Mouse (Mus musculus): ENCODE results near the gene Macc1.

The Macc1 gene

GRCm38 (mm10) chr12:119313970-119314369, at the start of gene Macc1:
Gene Macc1 (plus strand): TSS chr12:119314270.
- H3K27me3 ChIP-seq (ENCODE audit: insufficient read depth, low read length), result no peaks in the 10 kb centered on the region
- H3K4me1 ChIP-seq (replicated peaks; ENCODE audit: low read depth, low read length), result no peaks in the 10 kb centered on the region
- no peaks in the 10 kb centered on the region for H3K36me3 ChIP-seq (ENCODE audit: insufficient read depth, low read length)
- no peak for TF ChIP-seq NANOG (IDR thresholded peaks at IDR 0.05; ENCODE audit: borderline replicate concordance, low read length)
- no peak for TF ChIP-seq CTCF (conservative IDR thresholded peaks at IDR 0.05; ENCODE audit: low read length)
- TF ChIP-seq POU5F1 (IDR thresholded peaks at IDR 0.05; ENCODE audit: borderline replicate concordance, low read length), result no peak
- H3K9me3 ChIP-seq (ENCODE audit: low read length), result no peaks in the 10 kb centered on the region
- no peak within 1 kb of the TSS for H3K4me3 ChIP-seq (replicated peaks; ENCODE audit: low read length)

DNA sequence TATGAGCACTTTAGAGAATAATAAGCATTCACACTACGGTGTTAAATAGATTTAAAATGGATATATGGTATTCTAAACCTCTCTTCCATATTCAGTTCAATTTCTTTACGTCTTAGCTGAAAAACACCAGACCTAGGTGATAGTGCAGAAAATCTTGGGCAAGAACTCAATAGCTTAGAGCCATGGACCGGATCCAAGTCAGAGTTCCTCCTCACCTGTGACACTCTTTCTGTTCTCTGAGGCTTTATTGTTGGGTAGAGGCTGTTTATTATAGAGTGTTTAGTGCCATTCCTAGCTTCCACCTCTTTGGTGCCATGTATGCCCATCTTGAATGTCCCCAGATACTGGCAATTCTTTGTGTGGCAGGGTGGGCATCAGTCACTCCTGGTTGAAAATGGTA, 49.6 kb upstream of the Macc1 start:
- H3K36me3 ChIP-seq (ENCODE audit: insufficient read depth, low read length), result no peaks in the 10 kb centered on the region
- no peak for TF ChIP-seq CTCF (conservative IDR thresholded peaks at IDR 0.05; ENCODE audit: low read length)
- TF ChIP-seq NANOG (IDR thresholded peaks at IDR 0.05; ENCODE audit: borderline replicate concordance, low read length), result no peak
- no peak for TF ChIP-seq POU5F1 (IDR thresholded peaks at IDR 0.05; ENCODE audit: borderline replicate concordance, low read length)
- no peaks in the 10 kb centered on the region; the same call in 1 of the 2 replicates for H3K9me3 ChIP-seq (ENCODE audit: low read length)

GRCm38 (mm10) chr12:119268723-119269122, 45.3 kb upstream of the Macc1 start:
- Histone ChIP-seq H3K4me1 (replicated peaks; ENCODE audit: low read depth, low read length) (no peaks in the 10 kb centered on the region), H3K4me3 (replicated peaks; ENCODE audit: low read length) (no peak overlapping the region), H3K9me3 (ENCODE audit: low read length) (no peaks in the 10 kb centered on the region; the same call in 1 of the 2 replicates), H3K36me3 (ENCODE audit: insufficient read depth, low read length) (no peaks in the 10 kb centered on the region), H3K27me3 (ENCODE audit: insufficient read depth, low read length) (no peaks in the 10 kb centered on the region)
- TF ChIP-seq CTCF (conservative IDR thresholded peaks at IDR 0.05; ENCODE audit: low read length), result no peak

More for the DNA sequence above, 49.6 kb upstream of the Macc1 start:
- Histone ChIP-seq H3K27me3 (ENCODE audit: insufficient read depth, low read length) (no peaks in the 10 kb centered on the region), H3K4me3 (replicated peaks; ENCODE audit: low read length) (no peak overlapping the region), H3K4me1 (replicated peaks; ENCODE audit: low read depth, low read length) (no peaks in the 10 kb centered on the region)

DNA sequence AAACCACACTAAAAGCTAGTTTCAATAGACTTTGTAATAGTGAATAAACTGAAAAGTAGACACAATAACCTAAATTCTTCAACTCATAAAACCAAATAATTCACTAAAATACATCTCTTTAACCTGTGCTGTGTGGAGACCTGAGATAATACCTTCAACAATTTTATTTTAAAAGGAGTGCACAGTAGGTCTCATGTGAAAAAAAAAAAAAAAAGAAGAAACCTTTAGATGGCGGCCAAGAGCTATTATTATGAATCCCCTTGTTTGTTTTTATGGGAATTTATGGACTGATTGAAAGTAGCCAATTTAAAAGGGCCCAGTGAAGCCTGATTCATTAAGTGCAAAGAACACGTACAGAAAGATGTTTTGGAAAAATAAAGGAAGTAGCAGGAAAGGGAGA, 44.0 kb upstream of the Macc1 start:
- Histone ChIP-seq H3K4me3 (replicated peaks; ENCODE audit: low read length) (no peak overlapping the region), H3K4me1 (replicated peaks; ENCODE audit: low read depth, low read length) (no peaks in the 10 kb centered on the region), H3K36me3 (ENCODE audit: insufficient read depth, low read length) (no peaks in the 10 kb centered on the region), H3K9me3 (ENCODE audit: low read length) (no peaks in the 10 kb centered on the region; the same call in 1 of the 2 replicates), H3K27me3 (ENCODE audit: insufficient read depth, low read length) (no peaks in the 10 kb centered on the region)
- TF ChIP-seq POU5F1 (IDR thresholded peaks at IDR 0.05; ENCODE audit: borderline replicate concordance, low read length), result no peak
- no peak for TF ChIP-seq CTCF (conservative IDR thresholded peaks at IDR 0.05; ENCODE audit: low read length)
- TF ChIP-seq NANOG (IDR thresholded peaks at IDR 0.05; ENCODE audit: borderline replicate concordance, low read length), result no peak

DNA sequence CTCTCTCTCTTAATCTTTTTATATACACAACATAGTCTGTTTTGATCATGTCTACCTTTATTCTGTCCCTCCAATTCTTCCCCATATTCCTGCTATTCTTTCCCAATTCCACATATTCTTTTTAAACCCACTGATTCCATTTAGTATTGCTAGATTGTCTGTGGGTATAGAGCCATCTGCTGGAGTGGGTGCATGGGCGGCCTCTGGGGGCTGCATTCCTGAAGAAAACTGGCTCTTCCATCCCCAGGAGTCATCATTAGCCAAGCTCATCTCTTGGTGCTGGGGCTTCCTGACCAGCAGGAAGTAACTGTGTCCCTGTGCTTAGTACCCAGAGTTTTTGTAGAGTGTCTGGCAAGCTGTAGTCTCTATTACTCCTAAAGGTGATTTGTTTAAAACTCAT, 42.1 kb upstream of the Macc1 start:
- no peak for TF ChIP-seq CTCF (conservative IDR thresholded peaks at IDR 0.05; ENCODE audit: low read length)
- TF ChIP-seq NANOG (IDR thresholded peaks at IDR 0.05; ENCODE audit: borderline replicate concordance, low read length), result no peak
- TF ChIP-seq POU5F1 (IDR thresholded peaks at IDR 0.05; ENCODE audit: borderline replicate concordance, low read length), result no peak
- Histone ChIP-seq H3K36me3 (ENCODE audit: insufficient read depth, low read length) (no peaks in the 10 kb centered on the region), H3K9me3 (ENCODE audit: low read length) (no peaks in the 10 kb centered on the region; the same call in 1 of the 2 replicates), H3K4me3 (replicated peaks; ENCODE audit: low read length) (no peak overlapping the region), H3K4me1 (replicated peaks; ENCODE audit: low read depth, low read length) (no peaks in the 10 kb centered on the region), H3K27me3 (ENCODE audit: insufficient read depth, low read length) (no peaks in the 10 kb centered on the region)

- H3K9me3 ChIP-seq (ENCODE audit: low read length), result no peaks in the 10 kb centered on the region
- H3K27me3 ChIP-seq (ENCODE audit: insufficient read depth, low read length), result no peaks in the 10 kb centered on the region
- no peaks in the 10 kb centered on the region for H3K4me1 ChIP-seq (replicated peaks; ENCODE audit: low read depth, low read length)
- no peak overlapping the region for H3K4me3 ChIP-seq (replicated peaks; ENCODE audit: low read length)
- no peaks in the 10 kb centered on the region for H3K36me3 ChIP-seq (ENCODE audit: insufficient read depth, low read length)
- TF ChIP-seq NANOG (IDR thresholded peaks at IDR 0.05; ENCODE audit: borderline replicate concordance, low read length), result no peak
- no peak for TF ChIP-seq POU5F1 (IDR thresholded peaks at IDR 0.05; ENCODE audit: borderline replicate concordance, low read length)
- no peak for TF ChIP-seq CTCF (conservative IDR thresholded peaks at IDR 0.05; ENCODE audit: low read length)
These were observed 40.5 kb upstream of the Macc1 start for GRCm38 (mm10) chr12:119273605-119274004.

DNA sequence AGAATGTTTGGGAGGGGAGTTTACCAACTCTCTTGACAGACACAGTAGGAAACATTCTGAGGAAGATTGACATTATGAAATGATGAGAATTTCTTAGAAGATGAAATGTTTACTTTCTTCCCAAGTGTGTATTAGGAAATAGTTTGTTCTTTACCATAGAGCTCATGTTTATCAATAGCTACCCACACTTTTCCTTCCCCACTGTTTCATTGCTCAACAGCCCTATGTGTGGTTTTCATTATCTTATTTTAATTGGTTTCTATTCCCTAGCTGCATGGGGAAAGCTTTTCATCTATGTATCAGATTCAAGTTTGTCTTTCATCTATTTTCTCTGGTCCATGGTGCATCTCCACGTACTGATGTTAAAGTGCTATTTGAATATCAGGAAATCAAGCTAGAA, 37.8 kb upstream of the Macc1 start:
- Histone ChIP-seq H3K36me3 (ENCODE audit: insufficient read depth, low read length) (no peaks in the 10 kb centered on the region), H3K27me3 (ENCODE audit: insufficient read depth, low read length) (no peaks in the 10 kb centered on the region), H3K4me3 (replicated peaks; ENCODE audit: low read length) (no peak overlapping the region), H3K9me3 (ENCODE audit: low read length) (no peaks in the 10 kb centered on the region), H3K4me1 (replicated peaks; ENCODE audit: low read depth, low read length) (no peaks in the 10 kb centered on the region)
- TF ChIP-seq CTCF (conservative IDR thresholded peaks at IDR 0.05; ENCODE audit: low read length) (no peak), NANOG (IDR thresholded peaks at IDR 0.05; ENCODE audit: borderline replicate concordance, low read length) (no peak), POU5F1 (IDR thresholded peaks at IDR 0.05; ENCODE audit: borderline replicate concordance, low read length) (no peak)

DNA sequence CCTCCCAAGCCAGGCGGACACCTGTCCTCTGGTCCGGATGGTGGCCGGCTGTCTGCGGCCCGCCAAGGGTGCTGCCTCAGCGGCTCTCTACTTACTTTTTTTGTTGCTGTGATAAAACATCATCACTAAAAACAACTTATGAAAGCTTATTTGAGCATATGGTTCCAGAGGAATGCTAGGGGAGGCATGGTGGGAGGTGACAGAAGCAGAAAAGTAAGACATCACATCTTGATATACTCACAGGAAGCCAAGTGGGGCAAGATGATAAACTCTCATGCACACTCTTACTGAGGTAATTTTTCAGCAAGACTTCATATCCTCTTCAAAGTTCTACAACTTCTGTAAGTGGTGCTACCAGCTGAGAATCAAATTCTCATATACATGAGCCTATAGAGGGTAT, 22.5 kb upstream of the Macc1 start:
- Histone ChIP-seq H3K36me3 (ENCODE audit: insufficient read depth, low read length) (no peaks in the 10 kb centered on the region), H3K4me3 (replicated peaks; ENCODE audit: low read length) (no peak overlapping the region), H3K27me3 (ENCODE audit: insufficient read depth, low read length) (no peaks in the 10 kb centered on the region), H3K9me3 (ENCODE audit: low read length) (no peaks in the 10 kb centered on the region), H3K4me1 (replicated peaks; ENCODE audit: low read depth, low read length) (no peaks in the 10 kb centered on the region)
- TF ChIP-seq POU5F1 (IDR thresholded peaks at IDR 0.05; ENCODE audit: borderline replicate concordance, low read length), result no peak
- TF ChIP-seq NANOG (IDR thresholded peaks at IDR 0.05; ENCODE audit: borderline replicate concordance, low read length), result no peak
- TF ChIP-seq CTCF (conservative IDR thresholded peaks at IDR 0.05; ENCODE audit: low read length), result no peak

GRCm38 (mm10) chr12:119303618-119304017, 10.5 kb upstream of the Macc1 start:
- Histone ChIP-seq H3K4me3 (replicated peaks; ENCODE audit: low read length) (no peak overlapping the region), H3K36me3 (ENCODE audit: insufficient read depth, low read length) (no peaks in the 10 kb centered on the region), H3K27me3 (ENCODE audit: insufficient read depth, low read length) (no peaks in the 10 kb centered on the region), H3K4me1 (replicated peaks; ENCODE audit: low read depth, low read length) (no peaks in the 10 kb centered on the region), H3K9me3 (ENCODE audit: low read length) (no peaks in the 10 kb centered on the region)
- TF ChIP-seq CTCF (conservative IDR thresholded peaks at IDR 0.05; ENCODE audit: low read length) (no peak), NANOG (IDR thresholded peaks at IDR 0.05; ENCODE audit: borderline replicate concordance, low read length) (no peak), POU5F1 (IDR thresholded peaks at IDR 0.05; ENCODE audit: borderline replicate concordance, low read length) (no peak)

All from E14TG2a.4 (cell line).